Mouse (Mus musculus) CD8-positive naive resting alpha-beta T cell, adult 2 months (primary cell): ENCODE measurements around the gene Cmbl.

Source experiments
- DNase-seq, 2 experiments: peaks; one replicate each; pipeline ENCODE4 v3.0.0; 2022; ENCODE audit warnings: low read depth in 2 of 2, low spot score in 2 of 2

The Cmbl gene

GRCm38 (mm10) chr15:31617261-31617660, 52.1 kb downstream of the Cmbl start:
- no peak for DNase-seq

GRCm38 (mm10) chr15:31619521-31619920, 54.3 kb downstream of the Cmbl start:
- no peak for DNase-seq

GRCm38 (mm10) chr15:31627277-31628154, 62.3 kb downstream of the Cmbl start:
- DNase-seq = no peak

GRCm38 (mm10) chr15:31628180-31628579, 63.0 kb downstream of the Cmbl start:
- DNase-seq = no peak

GRCm38 (mm10) chr15:31629556-31629955, 64.4 kb downstream of the Cmbl start:
- DNase-seq = no peak

- no peak for DNase-seq
These were observed 66.2 kb downstream of the Cmbl start for GRCm38 (mm10) chr15:31631396-31631858.

- DNase-seq = no peak
These were observed 67.3 kb downstream of the Cmbl start for GRCm38 (mm10) chr15:31632478-31632877.

- no peak for DNase-seq
These were observed 69.4 kb downstream of the Cmbl start for GRCm38 (mm10) chr15:31634582-31634981.

GRCm38 (mm10) chr15:31636091-31636595, 71.0 kb downstream of the Cmbl start:
- DNase-seq = no peak
